Mouse (Mus musculus) spleen, adult 2 months (tissue): ENCODE data around the gene Ccdc63. TPM values are rescaled to one million over a fixed set of nuclear protein-coding genes. Genes with fewer than 3 reads are reported as not detected.

Experiments used
- DNase-seq, 2 experiments: peaks; one replicate each; pipeline versions ENCODE4 v3.0.0 to v3.0.0-alpha.2; 2012 to 2021; ENCODE audit warnings: low spot score in 2 of 2, low read depth in 1 of 2
- H3K27ac ChIP-seq: fragments of 200-500 bp; 2 replicates; pipeline ENCODE4 v1.5.1; 2012; ENCODE audit warnings: low read length, inconsistent platforms; ENCODE audit not compliant: insufficient read depth
- H3K27me3 ChIP-seq: fragments of 200-500 bp; 2 replicates; pipeline ENCODE4 v1.6.1; 2012; ENCODE audit warnings: mild to moderate bottlenecking, moderate library complexity, low read length, inconsistent platforms; ENCODE audit not compliant: control insufficient read depth, insufficient read depth
- H3K36me3 ChIP-seq: fragments of 200-500 bp; 2 replicates; pipeline ENCODE4 v1.6.1; 2012; ENCODE audit warnings: mild to moderate bottlenecking, low read length, inconsistent platforms; ENCODE audit not compliant: control insufficient read depth, insufficient read depth
- H3K4me1 ChIP-seq: fragments of 200-500 bp; 2 replicates; pipeline ENCODE4 v1.6.1; 2011; ENCODE audit warnings: inconsistent platforms; ENCODE audit not compliant: control insufficient read depth, insufficient read depth, insufficient read length
- H3K4me3 ChIP-seq: fragments of 200-500 bp; 2 replicates; pipeline ENCODE4 v1.5.1; 2011; ENCODE audit warnings: mild to moderate bottlenecking, inconsistent platforms; ENCODE audit not compliant: insufficient read depth, insufficient read length; ENCODE audit errors: extremely low read depth
- CTCF ChIP-seq: fragments of 200-500 bp; IDR thresholded peaks from 2 replicates; pipeline ENCODE4 v1.5.1; 2011; ENCODE audit warnings: mild to moderate bottlenecking, inconsistent platforms; ENCODE audit not compliant: insufficient read depth, insufficient read length, insufficient replicate concordance; ENCODE audit errors: extremely low read depth
- POLR2A ChIP-seq: fragments of 200-500 bp; IDR thresholded peaks from 2 replicates; pipeline ENCODE4 v1.6.1; 2011; ENCODE audit warnings: low read depth, low read length, inconsistent platforms
- WGBS: fragments of 180-500 bp; shearing (Covaris S2); methylation state at CpG from one replicate; pipeline ENCODE4 v1.1.7; 2018; 5-methylcytosine and 5-hydroxymethylcytosine counted together
- polyA plus RNA-seq: library from polyadenylated mRNA; depleted of rRNA; stranded (reverse); fragments of >200 nt; gene quantifications from 2 replicates; pipeline ENCODE4 v1.2.3, GENCODE M21; 2012

Ccdc63 gene
- polyA plus RNA-seq, 1 experiment, result 0.16 TPM

DNA sequence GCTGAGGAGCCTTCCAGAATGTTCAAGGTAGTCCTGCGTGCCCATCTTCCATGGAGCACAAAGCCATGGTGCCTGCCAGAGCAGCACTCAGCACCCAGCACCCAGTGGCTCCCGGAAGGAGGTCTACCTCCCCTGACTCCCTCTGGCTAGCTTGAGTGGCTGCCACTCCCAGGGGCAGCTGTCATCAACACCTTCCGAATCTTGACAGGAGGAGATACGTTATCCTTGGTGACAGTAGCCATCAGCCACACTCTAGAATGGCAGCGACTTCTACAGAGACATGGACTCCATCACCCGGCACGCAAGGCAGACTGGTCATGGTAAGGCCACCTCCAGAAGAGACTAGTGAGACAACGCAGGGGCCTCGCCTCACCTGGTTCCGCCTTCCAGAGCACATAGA, 46.2 kb downstream of the Ccdc63 start:
- H3K4me3 ChIP-seq, result no peak overlapping the region
- H3K36me3 ChIP-seq, result no peaks in the 10 kb centered on the region
- 92% methylated on average over 10 of the region's 10 CpGs for WGBS
- no peak overlapping the region for H3K27ac ChIP-seq
- TF ChIP-seq POLR2A (no peak), CTCF (no peak)
- no peak for DNase-seq
- H3K4me1 ChIP-seq, result no peaks in the 10 kb centered on the region
- H3K27me3 ChIP-seq, result no peaks in the 10 kb centered on the region

- WGBS, result 91% methylated on average over 14 of the region's 14 CpGs
- no peaks in the 10 kb centered on the region for H3K27me3 ChIP-seq
- no peaks in the 10 kb centered on the region for H3K4me1 ChIP-seq
- DNase-seq, result no peak
- no peak overlapping the region for H3K4me3 ChIP-seq
- TF ChIP-seq POLR2A (no peak), CTCF (no peak)
- H3K36me3 ChIP-seq, result no peaks in the 10 kb centered on the region
- no peak overlapping the region for H3K27ac ChIP-seq
Measured at GRCm38 (mm10) chr5:122093734-122094133, 46.9 kb downstream of the Ccdc63 start.

GRCm38 (mm10) chr5:122092794-122093193, 47.8 kb downstream of the Ccdc63 start:
- Histone ChIP-seq H3K4me3 (no peak overlapping the region), H3K4me1 (no peaks in the 10 kb centered on the region), H3K27me3 (no peaks in the 10 kb centered on the region), H3K36me3 (no peaks in the 10 kb centered on the region), H3K27ac (no peak overlapping the region)
- TF ChIP-seq CTCF (no peak), POLR2A (no peak)
- 81% methylated on average over 11 of the region's 11 CpGs for WGBS
- DNase-seq, result no peak

- WGBS, result 17% methylated on average over 15 of the region's 15 CpGs
- Histone ChIP-seq H3K4me3 (no peak overlapping the region), H3K36me3 (no peaks in the 10 kb centered on the region), H3K27ac (no peak overlapping the region), H3K27me3 (no peaks in the 10 kb centered on the region), H3K4me1 (no peaks in the 10 kb centered on the region)
- peak in 1 of 2 experiments; percentile 45 for DNase-seq
- TF ChIP-seq POLR2A, result no peak
- peak; percentile 83; the same call in 1 of the 2 replicates for TF ChIP-seq CTCF
Measured at GRCm38 (mm10) chr5:122091070-122091469, 49.6 kb downstream of the Ccdc63 start.

- no peaks in the 10 kb centered on the region for H3K27me3 ChIP-seq
- no peak for DNase-seq
- no peak overlapping the region for H3K4me3 ChIP-seq
- no peak for TF ChIP-seq CTCF
- no peaks in the 10 kb centered on the region for H3K36me3 ChIP-seq
- 88% methylated on average over 8 of the region's 8 CpGs for WGBS
- no peak overlapping the region for H3K27ac ChIP-seq
- no peaks in the 10 kb centered on the region for H3K4me1 ChIP-seq
Measured at GRCm38 (mm10) chr5:122089664-122090063, 51.0 kb downstream of the Ccdc63 start.

DNA sequence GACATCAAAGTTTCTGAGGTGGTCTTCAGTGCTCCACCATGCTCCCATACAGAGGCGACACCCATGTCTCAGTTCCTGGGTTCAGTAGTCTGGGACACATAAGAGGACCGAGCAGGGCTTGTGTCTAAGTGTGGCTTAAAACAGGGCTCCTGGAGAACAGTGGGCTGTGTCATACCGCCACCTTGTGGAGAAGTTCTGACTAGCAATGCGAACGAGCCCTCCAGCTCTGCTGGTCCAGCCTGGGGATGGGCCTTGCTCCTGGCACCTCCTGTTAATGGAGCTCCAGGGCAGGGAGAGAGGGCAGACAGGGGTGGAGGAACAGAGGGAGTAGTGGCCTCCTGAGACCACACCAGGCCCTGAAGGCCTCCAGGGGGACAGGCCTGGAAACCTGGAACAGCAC, 51.7 kb downstream of the Ccdc63 start:
- TF ChIP-seq CTCF (peak; percentile 90; the same call in 1 of the 2 replicates), POLR2A (no peak)
- Histone ChIP-seq H3K4me3 (no peak overlapping the region), H3K36me3 (no peaks in the 10 kb centered on the region), H3K27ac (no peak overlapping the region), H3K4me1 (no peaks in the 10 kb centered on the region), H3K27me3 (no peaks in the 10 kb centered on the region)
- WGBS, result 2% methylated on average over 5 of the region's 5 CpGs
- peak; percentile 51 to 70 for DNase-seq

DNA sequence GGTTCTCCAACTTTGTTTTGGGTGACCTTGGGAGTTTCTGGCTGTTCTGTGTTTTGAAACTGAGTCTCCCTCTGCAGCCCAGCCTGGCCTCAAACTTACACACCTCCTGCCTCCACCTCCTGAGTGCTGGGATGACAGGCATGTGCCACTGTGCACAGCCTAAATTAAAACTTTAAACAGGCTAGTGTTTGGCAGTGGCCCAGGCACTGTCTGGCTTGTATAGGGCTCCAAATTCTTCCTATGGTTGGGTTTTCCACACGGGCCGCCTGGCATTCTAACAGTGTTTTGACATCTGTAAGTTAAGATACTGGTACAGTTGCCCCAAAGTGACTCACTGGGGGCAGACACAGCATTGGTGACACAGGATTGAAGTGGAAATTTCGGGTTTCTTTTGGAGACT, 54.5 kb downstream of the Ccdc63 start:
- no peak for TF ChIP-seq CTCF
- Histone ChIP-seq H3K27me3 (no peaks in the 10 kb centered on the region), H3K4me3 (no peak overlapping the region), H3K4me1 (no peaks in the 10 kb centered on the region), H3K27ac (no peak overlapping the region), H3K36me3 (no peaks in the 10 kb centered on the region)
- 80% methylated on average over 3 of the region's 3 CpGs for WGBS
- DNase-seq, result no peak
